Comparison of ENCODE assay signal across 12 mouse cellular contexts in genomic region chr13:107531026-107531425, GRCm38 (mm10).
DNase-seq lines count a peak whose midpoint lies in the region; ATAC-seq and TF ChIP-seq lines count a peak whose summit lies in the region.
"Had no signal": no experiment of that assay in that cellular context is flagged by ENCODE, and none has a peak within 500 bp of the region (broad histone marks: within the 10 kb centered on the region; RNA-seq: fewer than 3 reads in every experiment).

No protein-coding gene starts in this region.

- H3K27ac ChIP-seq in forebrain, embryonic 12.5 days, result no peak overlapping the region
- H3K27ac ChIP-seq in forebrain, embryonic 11.5 days (ENCODE audit: low read depth, low read length), result no peak overlapping the region
- peak overlapping the region; percentile 66 for H3K27ac ChIP-seq in lung, postnatal 0 days (ENCODE audit: low read length)
- H3K27ac ChIP-seq in hindbrain, embryonic 11.5 days (ENCODE audit: low read depth, low read length), result peak overlapping the region; percentile 45; the same call in 1 of the 2 replicates
- 0 out of 2 replicates have a peak overlapping the region, but pooled peaks have one; percentile 13 for H3K27ac ChIP-seq in neural tube, embryonic 15.5 days (replicated peaks)
- H3K27ac ChIP-seq: liver, embryonic 12.5 days had no signal

- no peak for DNase-seq in forebrain, embryonic 11.5 days (ENCODE audit: low spot score)
- DNase-seq in lung, postnatal 0 days (ENCODE audit: low spot score), result no peak
- DNase-seq in lung, postnatal 36 days, result no peak
- DNase-seq in hindbrain, embryonic 11.5 days (ENCODE audit: low spot score), result peak; percentile 34
- DNase-seq in left cerebral cortex, postnatal 4 days, result no peak
- DNase-seq in thymus, postnatal 36 days, result no peak
- DNase-seq: cerebellum, adult 2 months; kidney, postnatal 10 days had no signal

- H3K4me2 ChIP-seq in forebrain, embryonic 12.5 days, result no peak overlapping the region
- no peak overlapping the region for H3K4me2 ChIP-seq in forebrain, embryonic 11.5 days (ENCODE audit: low read depth, low read length, severe bottlenecking)
- H3K4me2 ChIP-seq in lung, postnatal 0 days (replicated peaks; ENCODE audit: low read depth, low read length), result no peak overlapping the region
- no peak overlapping the region for H3K4me2 ChIP-seq in hindbrain, embryonic 11.5 days (replicated peaks; ENCODE audit: low read depth, low read length)
- H3K4me2 ChIP-seq in neural tube, embryonic 15.5 days, result no peak overlapping the region
- H3K4me2 ChIP-seq: liver, embryonic 12.5 days had no signal

- H3K9me3 ChIP-seq in forebrain, embryonic 12.5 days, result no peaks in the 10 kb centered on the region
- H3K9me3 ChIP-seq in forebrain, embryonic 11.5 days (ENCODE audit: control insufficient read depth, low read length), result no peaks in the 10 kb centered on the region
- H3K9me3 ChIP-seq in lung, postnatal 0 days (ENCODE audit: low read length), result no peaks in the 10 kb centered on the region
- H3K9me3 ChIP-seq in hindbrain, embryonic 11.5 days (ENCODE audit: control insufficient read depth, low read length), result no peaks in the 10 kb centered on the region
- no peaks in the 10 kb centered on the region for H3K9me3 ChIP-seq in neural tube, embryonic 15.5 days (replicated peaks)
- H3K9me3 ChIP-seq: liver, embryonic 12.5 days had no signal

- H3K27me3 ChIP-seq in forebrain, embryonic 12.5 days, result no peaks in the 10 kb centered on the region
- no peaks in the 10 kb centered on the region for H3K27me3 ChIP-seq in forebrain, embryonic 11.5 days (ENCODE audit: control insufficient read depth, insufficient read depth, low read length)
- no peaks in the 10 kb centered on the region for H3K27me3 ChIP-seq in lung, postnatal 0 days (replicated peaks; ENCODE audit: insufficient read depth, low read length)
- no peaks in the 10 kb centered on the region for H3K27me3 ChIP-seq in hindbrain, embryonic 11.5 days (ENCODE audit: control insufficient read depth, insufficient read depth, low read length)
- H3K27me3 ChIP-seq in neural tube, embryonic 15.5 days (replicated peaks), result no peaks in the 10 kb centered on the region
- H3K27me3 ChIP-seq: liver, embryonic 12.5 days had no signal

- no peak for TF ChIP-seq EP300 in lung, postnatal 0 days (IDR thresholded peaks at IDR 0.05)

- H3K9ac ChIP-seq in forebrain, embryonic 12.5 days, result no peak overlapping the region
- H3K9ac ChIP-seq in forebrain, embryonic 11.5 days (ENCODE audit: low read length), result no peak overlapping the region
- no peak overlapping the region for H3K9ac ChIP-seq in lung, postnatal 0 days (replicated peaks; ENCODE audit: low read depth)
- no peak overlapping the region for H3K9ac ChIP-seq in hindbrain, embryonic 11.5 days (ENCODE audit: low read depth, low read length)
- no peak overlapping the region for H3K9ac ChIP-seq in neural tube, embryonic 15.5 days (replicated peaks)
- H3K9ac ChIP-seq: liver, embryonic 12.5 days had no signal

- ATAC-seq in forebrain, embryonic 12.5 days (ENCODE audit: low FRiP score), result peak; percentile 49; the same call in 1 of the 2 replicates
- ATAC-seq in forebrain, embryonic 11.5 days (replicated peaks; ENCODE audit: low FRiP score), result no peak
- ATAC-seq in lung, postnatal 0 days, result no peak
- 0 out of 2 replicates have a peak, but pooled peaks have one; percentile 33 for ATAC-seq in hindbrain, embryonic 11.5 days (ENCODE audit: low FRiP score)
- no peak for ATAC-seq in neural tube, embryonic 15.5 days (ENCODE audit: low FRiP score)
- ATAC-seq: liver, embryonic 12.5 days had no signal

- no peak for TF ChIP-seq CTCF in lung, postnatal 0 days (IDR thresholded peaks at IDR 0.05)

- no peaks in the 10 kb centered on the region for H3K36me3 ChIP-seq in forebrain, embryonic 12.5 days (replicated peaks)
- no peaks in the 10 kb centered on the region for H3K36me3 ChIP-seq in forebrain, embryonic 11.5 days (ENCODE audit: control insufficient read depth, insufficient read depth, low read length)
- no peaks in the 10 kb centered on the region for H3K36me3 ChIP-seq in lung, postnatal 0 days (ENCODE audit: insufficient read depth, low read length)
- H3K36me3 ChIP-seq in hindbrain, embryonic 11.5 days (ENCODE audit: control insufficient read depth, insufficient read depth, low read length), result no peaks in the 10 kb centered on the region
- H3K36me3 ChIP-seq in neural tube, embryonic 15.5 days, result no peaks in the 10 kb centered on the region
- H3K36me3 ChIP-seq: G1E; liver, embryonic 12.5 days had no signal

- H3K4me1 ChIP-seq in forebrain, embryonic 12.5 days, result peaks cover 9% of the 10 kb centered on the region; the same call in 1 of the 2 replicates
- no peaks in the 10 kb centered on the region for H3K4me1 ChIP-seq in forebrain, embryonic 11.5 days (replicated peaks; ENCODE audit: control insufficient read depth, insufficient read depth, low read length)
- H3K4me1 ChIP-seq in lung, postnatal 0 days (ENCODE audit: insufficient read depth, low read depth, low read length), result no peaks in the 10 kb centered on the region
- no peaks in the 10 kb centered on the region for H3K4me1 ChIP-seq in hindbrain, embryonic 11.5 days (replicated peaks; ENCODE audit: control insufficient read depth, insufficient read depth, low read length)
- peaks cover 10% of the 10 kb centered on the region; the same call in 1 of the 2 replicates for H3K4me1 ChIP-seq in neural tube, embryonic 15.5 days
- H3K4me1 ChIP-seq: liver, embryonic 12.5 days had no signal

- no peak overlapping the region for H3K4me3 ChIP-seq in forebrain, embryonic 12.5 days (replicated peaks)
- H3K4me3 ChIP-seq in forebrain, embryonic 11.5 days (ENCODE audit: low read depth, low read length), result no peak overlapping the region
- no peak overlapping the region for H3K4me3 ChIP-seq in lung, postnatal 0 days (ENCODE audit: low read depth, low read length)
- H3K4me3 ChIP-seq in hindbrain, embryonic 11.5 days (ENCODE audit: low read depth, low read length), result no peak overlapping the region
- no peak overlapping the region for H3K4me3 ChIP-seq in neural tube, embryonic 15.5 days (replicated peaks)
- H3K4me3 ChIP-seq: liver, embryonic 12.5 days had no signal

- intact Hi-C loops in left cerebral cortex, postnatal 4 days (cut with DNase I), result no loop called here

- WGBS in forebrain, embryonic 12.5 days, result 50% methylated on average over 8 of the region's 8 CpGs
- WGBS in forebrain, embryonic 11.5 days, result 47% methylated on average over 8 of the region's 8 CpGs
- 35% methylated on average over 8 of the region's 8 CpGs for WGBS in lung, postnatal 0 days
- 25% methylated on average over 8 of the region's 8 CpGs for WGBS in hindbrain, embryonic 11.5 days
- WGBS in neural tube, embryonic 15.5 days, result 33% methylated on average over 8 of the region's 8 CpGs

Comparison
In these comparisons a context has a peak if more than half of its experiments do, and no peak if none do; other contexts are left out.
1. ATAC-seq: peak in forebrain, embryonic 12.5 days (single experiment) and hindbrain, embryonic 11.5 days (single experiment); none in forebrain, embryonic 11.5 days (single experiment), lung, postnatal 0 days (single experiment) and neural tube, embryonic 15.5 days (single experiment).
2. H3K27ac ChIP-seq: peak in lung, postnatal 0 days (single experiment), hindbrain, embryonic 11.5 days (single experiment) and neural tube, embryonic 15.5 days (single experiment); none in forebrain, embryonic 12.5 days (single experiment) and forebrain, embryonic 11.5 days (single experiment).